Mouse (Mus musculus): Measurements from ENCODE around the gene Spo11.

- TF ChIP-seq POLR2A (IDR thresholded peaks at IDR 0.05; ENCODE audit: borderline replicate concordance, control insufficient read depth, low read depth, low read length) (no peak), CTCF (IDR thresholded peaks at IDR 0.05; ENCODE audit: control insufficient read depth, insufficient read depth, low read length) (no peak)
These were observed 40.7 kb upstream of the Spo11 start for GRCm38 (mm10) chr2:172936844-172937243.
